Mouse (Mus musculus) intestine, embryonic 14.5 days (tissue): ENCODE measurements at regions not wholly inside any gene's neighbourhood (a gene's known extent, or its start where the extent isn't known, plus 50 kb on each side); places are given as distances from the start of the nearest gene placed in this dataset.

Source experiments
- ATAC-seq: fragments of 200-750 bp; cut with Nextera tagmentation; replicated peaks from 2 replicates; pipeline ENCODE4 v1.8.0; 2017; ENCODE audit warnings: low read depth, moderate number of reproducible peaks, moderate TSS enrichment, moderate library complexity; ENCODE audit not compliant: low FRiP score, low TSS enrichment
- DNase-seq: peaks from one replicate; pipeline ENCODE4 v3.0.0-alpha.2; 2018; ENCODE audit warnings: low spot score
- H3K27ac ChIP-seq: fragments of 300-500 bp; sonication (generic); 2 replicates; pipeline ENCODE4 v1.5.1; 2014; ENCODE audit warnings: low read depth, mild to moderate bottlenecking, control low read depth
- H3K27me3 ChIP-seq: fragments of 300-500 bp; sonication (generic); replicated peaks from 2 replicates; pipeline ENCODE4 v1.6.1; 2014; ENCODE audit warnings: low read length, control low read depth; ENCODE audit not compliant: control insufficient read depth, insufficient read depth
- H3K36me3 ChIP-seq: fragments of 300-500 bp; sonication (generic); 2 replicates; pipeline ENCODE4 v1.6.1; 2014; ENCODE audit warnings: low read length, control low read depth; ENCODE audit not compliant: control insufficient read depth, insufficient read depth
- H3K4me1 ChIP-seq: fragments of 300-500 bp; sonication (generic); replicated peaks from 2 replicates; pipeline ENCODE4 v1.6.1; 2014; ENCODE audit warnings: low read length, control low read depth, mixed read lengths; ENCODE audit not compliant: control insufficient read depth, insufficient read depth
- H3K4me2 ChIP-seq: fragments of 300-500 bp; sonication (generic); 2 replicates; pipeline ENCODE4 v1.6.1; 2014; ENCODE audit warnings: low read length
- H3K4me3 ChIP-seq: fragments of 300-500 bp; sonication (generic); 2 replicates; pipeline ENCODE4 v1.5.1; 2014; ENCODE audit warnings: low read depth, low read length, control low read depth, mixed read lengths
- H3K9ac ChIP-seq: fragments of 300-500 bp; sonication (generic); 2 replicates; pipeline ENCODE4 v1.6.1; 2014; ENCODE audit warnings: mild to moderate bottlenecking, low read length
- H3K9me3 ChIP-seq: fragments of 300-500 bp; sonication (generic); 2 replicates; pipeline ENCODE4 v1.6.1; 2016; ENCODE audit warnings: low read length, control low read depth; ENCODE audit not compliant: control insufficient read depth
- WGBS: fragments of 180-500 bp; shearing (Covaris S2); extraction: QIAGEN DNeasy Blood & Tissue Kit; methylation state at CpG from one replicate; pipeline ENCODE4 v1.1.7; 2014; 5-methylcytosine and 5-hydroxymethylcytosine counted together

DNA sequence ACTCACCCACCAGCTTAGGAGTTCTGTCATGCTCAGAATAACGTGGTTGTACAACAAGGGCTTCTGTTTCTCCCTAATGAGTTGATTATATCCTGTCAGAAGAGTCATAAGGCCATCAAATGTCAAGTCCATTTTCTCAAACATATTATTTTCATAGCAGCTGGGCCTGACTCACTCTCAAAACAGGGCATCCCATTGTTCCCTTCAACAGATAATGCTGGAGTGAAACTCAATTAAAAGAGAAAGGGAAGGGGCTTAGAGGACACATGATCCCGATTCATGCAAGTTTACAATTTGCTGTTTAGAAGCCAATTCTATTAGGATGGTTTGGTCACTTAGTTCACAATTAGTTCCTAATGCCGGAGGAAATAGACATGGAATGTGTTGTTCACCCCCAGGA lies 444.5 kb downstream of the Gsdmc2 start:
- Histone ChIP-seq H3K9me3 (no peaks in the 10 kb centered on the region), H3K4me2 (no peak overlapping the region), H3K4me1 (no peaks in the 10 kb centered on the region), H3K27ac (no peak overlapping the region), H3K36me3 (no peaks in the 10 kb centered on the region), H3K4me3 (no peak overlapping the region), H3K9ac (no peak overlapping the region), H3K27me3 (no peaks in the 10 kb centered on the region)
- DNase-seq (no peak), ATAC-seq (peak; percentile 47; the same call in 1 of the 2 replicates)
- 66% methylated on average over 3 of the region's 3 CpGs for WGBS

DNA sequence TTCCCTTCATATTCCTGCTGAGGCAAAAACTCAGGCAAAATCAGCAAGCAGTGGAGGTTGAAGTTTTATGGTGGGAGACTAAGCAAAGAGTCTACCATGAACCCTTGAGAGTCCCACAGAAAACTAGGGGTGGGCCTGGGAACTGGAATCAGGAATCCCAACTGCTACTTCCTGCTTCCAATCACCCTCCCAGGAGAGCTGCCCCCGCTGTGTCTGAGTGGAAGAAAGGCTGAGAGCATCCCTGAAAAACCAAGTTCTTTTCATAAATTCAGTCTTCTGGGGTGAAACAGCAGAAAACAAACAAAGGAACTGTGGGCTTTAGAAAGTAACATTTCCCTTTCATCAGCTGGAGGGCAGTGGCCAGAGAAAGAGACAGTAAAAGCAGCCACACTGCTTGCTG lies 445.0 kb downstream of the Gsdmc2 start:
- Histone ChIP-seq H3K27me3 (no peaks in the 10 kb centered on the region), H3K36me3 (no peaks in the 10 kb centered on the region), H3K4me3 (no peak overlapping the region), H3K4me1 (no peaks in the 10 kb centered on the region), H3K4me2 (no peak overlapping the region), H3K27ac (0 out of 2 replicates have a peak overlapping the region, but pooled peaks have one; percentile 22), H3K9me3 (no peaks in the 10 kb centered on the region), H3K9ac (no peak overlapping the region)
- ATAC-seq (no peak), DNase-seq (no peak)
- WGBS: 63% methylated on average over 1 of the region's 1 CpGs

DNA sequence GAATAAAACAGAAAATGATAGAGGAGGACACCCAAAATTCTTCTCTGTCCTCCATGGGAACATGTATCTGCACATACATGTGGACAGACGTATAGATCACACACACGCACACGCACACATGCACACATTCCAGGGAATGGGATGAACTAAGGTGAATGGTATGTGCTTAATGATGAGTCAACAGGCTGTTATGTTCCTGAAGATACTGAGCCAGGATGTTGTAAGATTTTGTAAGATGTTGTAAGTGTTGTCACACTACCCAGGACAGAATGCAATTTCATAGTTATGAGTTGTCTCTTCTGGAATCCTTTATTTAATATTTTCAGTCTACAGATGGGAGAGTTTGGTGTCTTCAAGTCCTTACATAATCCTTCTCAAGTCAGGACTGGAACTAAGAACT lies 447.5 kb downstream of the Gsdmc2 start:
- WGBS: 95% methylated on average over 3 of the region's 3 CpGs
- ATAC-seq: no peak

DNA sequence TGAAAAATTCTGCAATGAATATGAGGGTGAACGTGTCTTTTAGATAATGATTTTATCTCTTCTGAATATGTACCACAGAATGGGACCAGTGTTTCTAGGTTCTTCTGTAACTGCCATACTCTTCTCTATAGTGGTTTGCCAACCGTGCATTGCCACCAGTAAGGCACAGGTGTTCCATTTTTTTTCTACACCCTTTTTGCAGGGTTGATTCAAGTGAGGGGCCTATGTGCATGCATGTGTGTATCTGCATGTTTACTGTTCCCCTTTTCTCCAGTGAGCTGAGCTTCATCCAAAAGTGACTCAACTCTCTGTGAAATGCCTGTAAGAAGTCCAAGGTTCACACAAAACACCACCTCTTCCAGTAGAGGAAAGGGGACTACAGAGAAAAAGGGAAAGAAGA lies 467.7 kb downstream of the Gsdmc2 start:
- no peaks in the 10 kb centered on the region for H3K27me3 ChIP-seq
- no peak for DNase-seq
- ATAC-seq: no peak
- H3K4me2 ChIP-seq: no peak overlapping the region
- no peak overlapping the region for H3K27ac ChIP-seq
- 86% methylated on average over 2 of the region's 2 CpGs for WGBS
- H3K4me3 ChIP-seq: no peak overlapping the region
- no peaks in the 10 kb centered on the region for H3K9me3 ChIP-seq
- H3K4me1 ChIP-seq: no peaks in the 10 kb centered on the region
- H3K36me3 ChIP-seq: no peaks in the 10 kb centered on the region
- no peak overlapping the region for H3K9ac ChIP-seq

More for the DNA sequence above, 447.5 kb downstream of the Gsdmc2 start:
- Histone ChIP-seq H3K27me3 (no peaks in the 10 kb centered on the region), H3K4me2 (no peak overlapping the region), H3K4me3 (no peak overlapping the region), H3K9ac (no peak overlapping the region), H3K36me3 (no peaks in the 10 kb centered on the region), H3K4me1 (no peaks in the 10 kb centered on the region), H3K9me3 (no peaks in the 10 kb centered on the region), H3K27ac (no peak overlapping the region)
- no peak for DNase-seq

DNA sequence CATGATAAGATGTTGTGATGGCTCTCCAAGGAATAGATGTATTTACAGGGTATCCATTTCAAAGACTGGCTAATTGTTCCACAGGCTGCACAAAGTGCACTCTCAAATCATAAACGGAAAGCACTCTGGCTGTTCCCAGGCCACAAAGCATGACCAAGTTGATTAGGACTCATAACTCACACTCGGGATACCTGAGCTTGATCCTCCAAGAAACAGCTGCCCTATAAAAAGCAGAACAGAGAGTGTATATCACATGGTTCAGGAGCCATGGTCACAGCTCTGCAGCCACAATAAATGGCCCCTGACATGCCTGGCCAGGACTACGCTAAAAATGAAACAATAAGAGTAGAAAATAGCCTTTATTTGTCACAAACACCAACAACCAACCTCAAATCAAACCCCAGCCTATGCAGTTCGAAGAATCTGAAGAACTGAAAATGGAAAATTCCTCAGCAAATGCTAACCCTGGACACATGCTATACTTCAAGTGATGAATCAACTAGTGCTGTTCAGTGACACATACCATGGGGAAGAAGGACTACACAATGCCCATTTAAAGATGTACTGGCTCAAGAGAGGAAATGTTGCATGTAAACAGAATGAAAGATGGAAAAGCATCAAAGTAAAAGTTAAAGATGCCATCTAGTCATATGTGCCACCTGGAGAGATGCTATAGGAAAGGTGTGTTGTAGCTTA lies 473.5 kb downstream of the Gsdmc2 start:
- DNase-seq (no peak), ATAC-seq (no peak)
- H3K27ac ChIP-seq: no peak overlapping the region

DNA sequence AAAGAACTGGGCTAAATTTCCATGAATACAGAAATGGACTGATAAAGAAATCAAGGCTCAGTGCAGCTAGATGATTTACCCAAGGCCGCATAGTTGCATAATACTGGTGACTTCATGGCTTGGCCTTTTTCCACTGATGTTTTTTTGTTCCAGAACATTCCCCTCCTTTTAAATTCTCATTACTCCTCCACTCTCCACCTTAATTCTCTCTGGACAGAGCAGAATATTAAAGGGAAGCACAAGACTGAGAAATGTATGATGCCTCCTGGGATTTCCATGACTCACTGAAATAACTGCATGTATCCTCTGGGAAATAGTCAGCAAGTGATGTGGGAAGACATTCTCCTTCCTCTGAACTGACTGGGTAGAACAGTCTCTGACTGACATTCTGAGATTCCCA lies 480.5 kb downstream of the Gsdmc2 start:
- Histone ChIP-seq H3K27me3 (no peaks in the 10 kb centered on the region), H3K9ac (no peak overlapping the region), H3K9me3 (no peaks in the 10 kb centered on the region), H3K36me3 (no peaks in the 10 kb centered on the region), H3K4me1 (no peaks in the 10 kb centered on the region), H3K27ac (no peak overlapping the region), H3K4me3 (no peak overlapping the region), H3K4me2 (no peak overlapping the region)
- DNase-seq (no peak), ATAC-seq (no peak)
- 84% methylated on average over 1 of the region's 1 CpGs for WGBS

More for the DNA sequence above, 473.5 kb downstream of the Gsdmc2 start:
- Histone ChIP-seq H3K36me3 (no peaks in the 10 kb centered on the region), H3K27me3 (no peaks in the 10 kb centered on the region), H3K9me3 (no peaks in the 10 kb centered on the region), H3K4me3 (no peak overlapping the region), H3K9ac (no peak overlapping the region), H3K4me2 (no peak overlapping the region), H3K4me1 (no peaks in the 10 kb centered on the region)
- WGBS: 80% methylated on average over 4 of the region's 4 CpGs

DNA sequence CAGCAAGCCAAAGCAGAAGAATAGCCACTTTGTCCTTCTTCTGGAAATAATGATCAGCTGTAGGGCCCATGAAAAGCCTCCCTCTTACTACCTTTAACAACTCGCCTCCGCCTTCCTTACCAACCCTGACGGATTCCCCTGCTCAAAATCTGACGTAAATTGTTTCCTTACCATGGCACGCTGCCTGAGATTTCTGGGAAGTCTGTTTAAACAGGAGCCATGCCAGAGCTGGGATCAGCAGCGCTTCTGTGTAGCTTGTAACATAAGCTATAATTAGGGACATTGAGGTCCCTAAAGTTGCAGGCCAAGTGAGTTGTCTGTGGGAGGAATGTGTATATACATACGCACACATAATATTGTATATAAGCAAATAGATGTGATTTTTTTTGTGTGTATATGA lies 484.6 kb downstream of the Gsdmc2 start:
- Histone ChIP-seq H3K4me1 (no peaks in the 10 kb centered on the region), H3K9me3 (no peaks in the 10 kb centered on the region), H3K9ac (no peak overlapping the region), H3K27ac (no peak overlapping the region), H3K27me3 (no peaks in the 10 kb centered on the region), H3K4me3 (no peak overlapping the region), H3K36me3 (no peaks in the 10 kb centered on the region), H3K4me2 (no peak overlapping the region)
- ATAC-seq (no peak), DNase-seq (no peak)
- 61% methylated on average over 7 of the region's 7 CpGs for WGBS

DNA sequence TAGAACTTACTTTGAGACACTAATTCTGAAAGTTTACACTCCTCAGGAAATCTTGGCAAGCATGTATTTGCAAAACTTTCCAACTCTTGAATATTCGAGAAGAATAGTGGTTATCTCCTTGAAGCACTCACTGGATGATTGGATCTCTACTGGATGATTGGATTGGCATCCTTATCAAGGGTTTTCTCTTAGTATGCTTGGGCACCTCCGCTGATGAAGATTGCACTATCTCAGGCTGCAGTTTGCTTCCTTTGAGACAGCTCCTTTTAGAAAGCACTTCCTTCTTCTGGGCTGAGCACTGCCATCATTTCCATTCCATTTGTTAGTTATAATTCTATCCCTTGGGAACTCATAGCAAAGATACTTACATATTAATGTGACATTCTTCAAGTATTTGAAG lies 503.2 kb downstream of the Gsdmc2 start:
- WGBS: 79% methylated on average over 2 of the region's 2 CpGs
- no peak for ATAC-seq

More for the DNA sequence above, 503.2 kb downstream of the Gsdmc2 start:
- Histone ChIP-seq H3K9ac (no peak overlapping the region), H3K27me3 (no peaks in the 10 kb centered on the region), H3K4me2 (no peak overlapping the region), H3K9me3 (no peaks in the 10 kb centered on the region), H3K4me1 (no peaks in the 10 kb centered on the region; the same call in 1 of the 2 replicates), H3K4me3 (no peak overlapping the region), H3K36me3 (no peaks in the 10 kb centered on the region), H3K27ac (no peak overlapping the region)
- DNase-seq: no peak
